Mouse (Mus musculus) stomach, embryonic 14.5 days (tissue): ENCODE measurements around the gene Evl. TPM values are rescaled to one million over a fixed set of nuclear protein-coding genes. Genes with fewer than 3 reads are reported as not detected.
A peak's percentile ranks its signal among the peaks of the same experiment; 100 is the strongest.

ENCODE experiments used
- ATAC-seq: fragments of 200-750 bp; cut with Nextera tagmentation; 2 replicates; pipeline ENCODE4 v1.8.0; 2017; ENCODE audit warnings: low read depth, moderate TSS enrichment; ENCODE audit not compliant: insufficient number of reproducible peaks, insufficient read depth, low FRiP score
- H3K27ac ChIP-seq: fragments of 300-500 bp; sonication (generic); 2 replicates; pipeline ENCODE4 v1.5.1; 2014; ENCODE audit warnings: mild to moderate bottlenecking, low read length, moderate library complexity, mixed read lengths
- H3K27me3 ChIP-seq: fragments of 300-500 bp; sonication (generic); 2 replicates; pipeline ENCODE4 v1.6.1; 2014; ENCODE audit warnings: low read length, control low read depth, mixed read lengths; ENCODE audit not compliant: control insufficient read depth, insufficient read depth
- H3K36me3 ChIP-seq: fragments of 300-500 bp; sonication (generic); 2 replicates; pipeline ENCODE4 v1.6.1; 2014; ENCODE audit warnings: mild to moderate bottlenecking, control low read depth, low read length, moderate library complexity, mixed read lengths; ENCODE audit not compliant: control insufficient read depth, insufficient read depth
- H3K4me1 ChIP-seq: fragments of 300-500 bp; sonication (generic); 2 replicates; pipeline ENCODE4 v1.6.1; 2014; ENCODE audit warnings: low read length, control low read depth, mixed read lengths; ENCODE audit not compliant: control insufficient read depth, insufficient read depth
- H3K4me2 ChIP-seq: fragments of 300-500 bp; sonication (generic); replicated peaks from 2 replicates; pipeline ENCODE4 v1.6.1; 2014; ENCODE audit warnings: low read depth, low read length, control low read depth
- H3K4me3 ChIP-seq: fragments of 300-500 bp; sonication (generic); 2 replicates; pipeline ENCODE4 v1.5.1; 2014; ENCODE audit warnings: low read depth, low read length, control low read depth
- H3K9ac ChIP-seq: fragments of 300-500 bp; sonication (generic); replicated peaks from 2 replicates; pipeline ENCODE4 v1.6.1; 2014; ENCODE audit warnings: low read depth, mild to moderate bottlenecking, control low read depth, low read length, moderate library complexity, mixed read lengths
- H3K9me3 ChIP-seq: fragments of 300-500 bp; sonication (generic); 2 replicates; pipeline ENCODE4 v1.6.1; 2016; ENCODE audit warnings: low read depth, low read length, control low read depth; ENCODE audit not compliant: control insufficient read depth
- WGBS: fragments of 180-500 bp; shearing (Covaris S2); extraction: QIAGEN DNeasy Blood & Tissue Kit; methylation state at CpG from one replicate; pipeline ENCODE4 v1.1.7; 2014; 5-methylcytosine and 5-hydroxymethylcytosine counted together
- polyA plus RNA-seq: library from polyadenylated mRNA; unstranded; fragments of >200 nt; fragmentation: Nextera tagmentation; extraction: Ambion mirVana; gene quantifications from 2 replicates; pipeline ENCODE4 v1.2.1, GENCODE M21; 2014

Gene Evl
- polyA plus RNA-seq, 1 experiment from 2014 or later: 78.4 TPM

DNA sequence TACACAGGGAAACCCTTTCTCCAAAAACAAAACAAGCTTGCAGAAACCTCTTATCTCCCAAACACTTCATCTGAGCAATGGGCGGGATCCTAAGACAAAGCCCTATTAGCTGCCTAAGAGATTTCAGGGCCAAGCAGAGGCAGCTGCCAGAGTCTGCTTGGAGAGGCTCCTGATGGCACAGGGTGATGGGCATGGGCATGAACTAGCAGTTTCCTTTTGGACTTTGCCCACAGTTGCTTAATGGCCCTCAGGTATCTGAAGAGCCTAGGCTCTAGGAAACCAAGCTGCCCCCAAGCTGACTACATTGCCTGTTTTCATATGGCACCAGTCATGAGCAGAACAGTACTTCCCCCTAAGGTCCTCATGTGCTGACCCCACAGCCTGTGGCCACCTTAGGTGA lies 139.7 kb downstream of the Evl start:
- no peak overlapping the region for H3K4me2 ChIP-seq
- H3K4me3 ChIP-seq: no peak overlapping the region
- H3K4me1 ChIP-seq: no peaks in the 10 kb centered on the region
- no peaks in the 10 kb centered on the region for H3K9me3 ChIP-seq
- WGBS: 93% methylated on average over 1 of the region's 1 CpGs
- no peak overlapping the region for H3K9ac ChIP-seq
- ATAC-seq: no peak
- no peaks in the 10 kb centered on the region for H3K27me3 ChIP-seq
- H3K36me3 ChIP-seq: no peaks in the 10 kb centered on the region
- H3K27ac ChIP-seq: no peak overlapping the region

DNA sequence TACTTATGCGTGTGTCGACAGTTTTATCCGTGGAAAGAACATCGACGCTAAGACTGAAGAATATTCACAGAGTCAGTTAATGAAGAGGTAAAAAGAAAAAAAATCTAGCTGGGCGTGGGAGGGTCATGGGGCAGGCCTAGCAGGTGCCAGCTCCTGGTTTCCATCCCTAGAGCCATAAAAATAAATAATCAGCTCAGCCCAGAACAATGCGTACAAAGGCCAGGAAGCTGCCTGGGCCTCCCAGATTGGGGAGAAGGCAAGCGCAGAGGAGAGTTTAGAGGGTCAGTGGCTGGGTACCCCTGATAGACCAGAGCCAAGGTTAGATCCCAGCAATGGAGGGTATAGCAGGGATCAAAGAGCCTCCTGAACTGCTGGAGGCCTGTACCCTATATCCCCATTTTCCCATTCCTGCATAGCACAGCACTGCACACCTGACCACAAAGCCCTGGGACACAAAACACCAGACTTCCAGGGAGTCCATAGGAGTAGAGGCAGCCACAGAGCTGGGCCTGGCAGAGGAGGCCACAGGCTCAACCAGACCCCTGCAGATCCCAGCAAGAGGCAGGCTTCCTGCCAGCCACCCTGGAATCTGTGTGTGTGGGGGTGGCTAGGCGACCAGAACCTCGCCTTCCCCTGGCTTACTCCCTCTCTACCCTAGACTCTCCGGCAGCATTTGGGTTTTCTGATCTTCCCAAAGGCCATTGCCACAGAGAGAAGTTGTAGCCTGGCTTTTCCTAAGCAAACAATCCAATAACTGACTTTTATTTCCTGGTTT lies 144.4 kb downstream of the Evl start:
- no peaks in the 10 kb centered on the region for H3K36me3 ChIP-seq
- H3K4me3 ChIP-seq: no peak overlapping the region
- no peak overlapping the region for H3K4me2 ChIP-seq
- H3K27me3 ChIP-seq: peaks cover 5% of the 10 kb centered on the region; the same call in 1 of the 2 replicates
- peak overlapping the region; percentile 69; the same call in 1 of the 2 replicates for H3K27ac ChIP-seq
- H3K4me1 ChIP-seq: no peaks in the 10 kb centered on the region; the same call in 1 of the 2 replicates
- 60% methylated on average over 11 of the region's 11 CpGs for WGBS
- ATAC-seq: no peak
- H3K9me3 ChIP-seq: no peaks in the 10 kb centered on the region
- H3K9ac ChIP-seq: no peak overlapping the region

DNA sequence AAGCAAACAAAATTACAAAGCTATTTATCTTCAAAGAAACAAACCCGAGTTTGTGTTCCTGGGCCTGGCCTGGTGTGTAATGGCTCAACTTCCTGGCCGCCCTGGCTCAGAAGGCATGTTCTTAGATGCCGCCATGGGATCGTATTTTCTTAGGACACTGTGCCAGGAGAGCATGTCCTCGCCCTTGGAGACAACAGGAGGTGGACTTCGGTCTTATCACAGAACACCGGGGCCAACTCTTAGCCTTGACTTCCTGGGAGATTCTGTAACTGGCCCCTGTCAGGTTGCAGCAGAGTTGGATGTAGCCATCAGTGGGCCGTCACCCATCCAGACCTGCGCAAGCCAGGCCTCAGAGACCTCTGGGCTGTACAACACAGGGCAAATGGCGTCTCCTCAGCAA lies 145.1 kb downstream of the Evl start:
- H3K4me3 ChIP-seq: no peak overlapping the region
- H3K27me3 ChIP-seq: peaks cover 5% of the 10 kb centered on the region; the same call in 1 of the 2 replicates
- H3K4me1 ChIP-seq: no peaks in the 10 kb centered on the region; the same call in 1 of the 2 replicates
- H3K36me3 ChIP-seq: no peaks in the 10 kb centered on the region
- peak overlapping the region; percentile 55; the same call in 1 of the 2 replicates for H3K27ac ChIP-seq
- H3K9ac ChIP-seq: no peak overlapping the region
- ATAC-seq: no peak
- WGBS: 71% methylated on average over 10 of the region's 10 CpGs
- H3K9me3 ChIP-seq: no peaks in the 10 kb centered on the region
- no peak overlapping the region for H3K4me2 ChIP-seq

DNA sequence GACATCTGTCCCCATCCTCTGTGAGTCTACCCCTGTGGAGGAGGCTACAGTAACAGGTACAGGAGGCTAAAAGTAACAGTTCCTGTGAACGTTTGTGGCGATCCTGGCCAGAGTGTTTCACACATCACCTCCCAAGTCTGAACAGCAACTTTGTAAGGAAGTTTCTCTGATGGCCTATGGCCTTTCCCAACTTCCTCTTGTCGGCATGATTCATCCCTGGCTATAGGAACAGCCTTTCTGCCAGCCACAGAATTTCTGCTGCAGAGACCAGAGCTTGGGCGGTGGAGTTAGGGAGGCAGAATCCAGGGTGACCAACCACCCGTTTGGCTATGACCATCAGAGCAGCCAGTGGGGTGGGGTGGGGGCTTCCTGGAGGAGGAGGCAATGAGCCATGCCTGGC lies 145.5 kb downstream of the Evl start:
- Histone ChIP-seq H3K9me3 (no peaks in the 10 kb centered on the region), H3K4me3 (no peak overlapping the region), H3K27me3 (peaks cover 5% of the 10 kb centered on the region; the same call in 1 of the 2 replicates), H3K36me3 (no peaks in the 10 kb centered on the region), H3K4me2 (no peak overlapping the region), H3K9ac (no peak overlapping the region), H3K27ac (no peak overlapping the region), H3K4me1 (no peaks in the 10 kb centered on the region; the same call in 1 of the 2 replicates)
- WGBS: 66% methylated on average over 5 of the region's 5 CpGs
- ATAC-seq: no peak

DNA sequence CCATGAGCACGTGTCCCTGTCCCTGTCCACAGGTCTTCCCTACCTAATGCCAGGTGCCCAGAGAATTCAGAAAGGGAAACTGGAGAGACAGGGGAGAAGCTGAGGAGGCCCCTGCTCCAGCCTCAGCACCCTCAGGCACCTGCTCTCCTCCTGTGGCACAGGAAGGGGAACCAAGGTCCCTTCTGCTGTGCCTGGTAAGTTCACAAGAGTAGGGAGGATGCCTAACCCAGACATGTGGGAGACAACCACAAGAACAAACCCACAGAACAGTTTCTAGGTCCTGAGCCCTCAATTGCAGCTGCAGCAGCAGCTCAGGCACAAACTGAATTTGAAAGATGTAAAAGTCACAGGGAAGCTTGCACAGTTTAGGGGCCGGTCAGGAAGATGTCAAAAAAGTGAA lies 146.7 kb downstream of the Evl start:
- no peak overlapping the region for H3K27ac ChIP-seq
- H3K4me3 ChIP-seq: no peak overlapping the region
- ATAC-seq: no peak
- peaks cover 5% of the 10 kb centered on the region; the same call in 1 of the 2 replicates for H3K27me3 ChIP-seq
- 54% methylated on average over 2 of the region's 2 CpGs for WGBS
- no peaks in the 10 kb centered on the region for H3K36me3 ChIP-seq
- no peak overlapping the region for H3K4me2 ChIP-seq
- no peak overlapping the region for H3K9ac ChIP-seq
- H3K4me1 ChIP-seq: no peaks in the 10 kb centered on the region; the same call in 1 of the 2 replicates
- H3K9me3 ChIP-seq: no peaks in the 10 kb centered on the region

DNA sequence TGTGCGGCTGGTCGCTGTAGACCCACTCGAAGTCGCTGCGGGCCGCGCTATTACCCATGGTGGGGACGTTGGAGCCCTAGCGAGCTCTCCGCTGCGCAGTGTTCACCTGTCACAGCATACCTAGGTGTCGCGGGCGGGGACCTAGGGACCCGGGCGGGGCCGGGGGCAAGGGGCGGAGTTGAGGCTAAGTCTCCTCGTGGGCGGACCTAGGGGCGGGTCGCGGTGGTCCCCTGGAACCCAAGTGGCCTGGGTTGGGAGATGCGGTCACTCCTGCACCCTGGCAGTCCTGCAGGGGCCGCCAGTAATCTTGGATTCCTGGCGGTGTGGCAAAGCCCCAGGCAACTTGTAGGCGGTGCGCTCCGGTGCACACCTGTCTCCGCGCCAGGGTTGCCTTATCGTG lies 147.7 kb downstream of the Evl start, which contains the start of gene Degs2:
Gene Degs2 (minus strand): TSS at position 131 of the 400 bp plus-strand sequence.
- 0% methylated on average over 32 of the region's 32 CpGs for WGBS
- Histone ChIP-seq H3K4me2 (peak within 1 kb of the TSS; percentile 40), H3K4me3 (peak within 1 kb of the TSS; percentile 21), H3K9me3 (no peaks in the 10 kb centered on the region), H3K36me3 (no peaks in the 10 kb centered on the region), H3K9ac (no peak within 1 kb of the TSS), H3K27me3 (peaks cover 5% of the 10 kb centered on the region; the same call in 1 of the 2 replicates), H3K4me1 (no peaks in the 10 kb centered on the region; the same call in 1 of the 2 replicates), H3K27ac (no peak within 1 kb of the TSS)
- ATAC-seq: peak; percentile 74

DNA sequence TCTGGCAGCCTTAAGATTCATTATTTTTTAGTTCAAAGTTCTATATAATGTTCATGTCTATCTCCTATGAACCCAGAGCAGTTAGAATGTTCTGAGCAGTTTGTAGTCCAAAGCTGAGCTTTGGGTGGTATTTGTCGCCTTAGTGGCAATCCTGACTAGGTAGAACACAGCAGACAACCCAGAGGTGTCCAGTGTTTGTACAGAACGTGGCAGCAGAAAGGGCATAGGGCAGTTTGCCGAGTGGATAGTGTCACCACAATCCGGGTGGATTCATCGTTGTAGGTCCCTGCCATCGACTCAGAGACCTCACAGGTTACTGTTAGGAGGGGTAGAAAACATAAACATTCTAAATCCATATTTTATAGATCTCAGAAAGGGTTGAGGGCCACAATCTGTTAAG lies 151.0 kb downstream of the Evl start:
- Histone ChIP-seq H3K27ac (no peak overlapping the region), H3K9ac (no peak overlapping the region), H3K9me3 (no peaks in the 10 kb centered on the region), H3K27me3 (peaks cover 5% of the 10 kb centered on the region; the same call in 1 of the 2 replicates), H3K4me1 (no peaks in the 10 kb centered on the region; the same call in 1 of the 2 replicates), H3K36me3 (no peaks in the 10 kb centered on the region), H3K4me3 (no peak overlapping the region), H3K4me2 (no peak overlapping the region)
- 67% methylated on average over 6 of the region's 6 CpGs for WGBS
- ATAC-seq: no peak

DNA sequence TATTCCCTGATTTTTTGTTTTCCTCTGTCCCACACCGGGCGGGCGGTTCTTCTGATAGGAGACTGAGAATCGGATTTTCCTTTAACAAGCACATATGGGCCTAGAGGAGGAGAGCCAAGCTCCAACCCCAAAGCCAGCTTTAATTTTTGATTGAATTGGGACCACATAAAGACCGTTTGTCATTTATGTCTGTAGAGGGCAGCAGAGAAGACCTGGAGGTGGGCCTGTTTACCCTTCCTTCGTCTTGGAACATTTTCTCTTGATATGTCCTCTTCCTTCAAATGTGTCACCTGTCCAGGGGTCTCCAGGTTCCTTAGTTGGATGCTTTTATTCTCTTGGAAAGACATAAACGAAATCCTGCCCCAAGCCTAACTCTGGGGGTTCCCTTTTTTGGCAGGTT lies 151.6 kb downstream of the Evl start:
- no peak for ATAC-seq
- no peaks in the 10 kb centered on the region for H3K36me3 ChIP-seq
- no peaks in the 10 kb centered on the region for H3K9me3 ChIP-seq
- no peaks in the 10 kb centered on the region; the same call in 1 of the 2 replicates for H3K4me1 ChIP-seq
- no peak overlapping the region for H3K27ac ChIP-seq
- 40% methylated on average over 7 of the region's 7 CpGs for WGBS
- no peak overlapping the region for H3K4me2 ChIP-seq
- H3K27me3 ChIP-seq: peaks cover 5% of the 10 kb centered on the region; the same call in 1 of the 2 replicates
- H3K4me3 ChIP-seq: no peak overlapping the region
- H3K9ac ChIP-seq: no peak overlapping the region
